Mouse (Mus musculus) right cerebral cortex, adult 2 months (tissue): ENCODE data around the gene Olfr743.
"Not testable (repeated sequence)": the region's sequence is repeated elsewhere in the genome, so short reads cannot be mapped to it uniquely, and the experiment has no call there.

Experiments used
- DNase-seq, 2 experiments: peaks; one replicate each; pipeline ENCODE4 v3.0.0; 2021 to 2022; ENCODE audit warnings: low spot score in 2 of 2

The Olfr743 gene

DNA sequence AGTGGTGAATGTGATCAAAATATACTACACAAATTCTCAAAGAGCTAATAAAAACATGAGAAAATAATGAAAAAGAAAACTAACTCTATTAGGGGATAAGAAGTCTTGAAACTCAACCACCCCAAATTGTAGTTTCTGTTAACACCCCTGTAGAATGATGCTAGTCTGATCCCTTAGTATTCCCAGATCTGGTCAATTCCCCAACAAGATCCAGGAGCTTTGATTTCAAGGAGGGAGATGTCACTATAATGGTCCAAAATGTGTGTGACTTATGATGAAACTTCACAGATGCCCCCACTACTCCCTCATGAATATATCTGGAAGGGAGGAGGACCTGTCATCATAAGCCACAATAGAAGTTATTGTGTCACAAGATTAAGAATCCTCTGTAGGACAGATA lies at the start of gene Olfr743:
Gene Olfr743 (plus strand): TSS at position 301 of the 400 bp plus-strand sequence.
- DNase-seq: no peak

GRCm38 (mm10) chr14:50472438-50472837 lies 49.2 kb upstream of the Olfr743 start, which contains the start of gene Olfr741:
Olfr741 (plus strand) TSS chr14:50472738.
- DNase-seq: no peak

DNA sequence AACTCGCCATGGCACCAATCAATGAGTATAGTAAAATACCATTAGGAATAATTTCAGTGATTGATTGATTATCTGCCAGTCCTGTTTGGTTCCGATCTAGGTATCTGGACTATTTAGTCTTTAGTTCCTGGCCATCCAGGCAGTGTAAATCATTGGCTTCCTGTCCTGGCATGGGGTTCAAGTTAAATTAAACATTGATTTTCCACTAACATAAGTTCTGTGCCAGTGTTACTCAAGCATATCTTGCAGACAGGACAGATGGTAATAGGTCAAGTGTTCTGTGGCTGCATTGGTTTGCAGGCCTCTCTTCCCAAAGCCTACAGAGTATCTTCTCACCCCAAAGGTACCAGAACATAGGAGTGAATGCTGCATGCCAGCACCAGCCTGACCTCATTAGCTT lies 43.2 kb upstream of the Olfr743 start:
- no peak for DNase-seq

DNA sequence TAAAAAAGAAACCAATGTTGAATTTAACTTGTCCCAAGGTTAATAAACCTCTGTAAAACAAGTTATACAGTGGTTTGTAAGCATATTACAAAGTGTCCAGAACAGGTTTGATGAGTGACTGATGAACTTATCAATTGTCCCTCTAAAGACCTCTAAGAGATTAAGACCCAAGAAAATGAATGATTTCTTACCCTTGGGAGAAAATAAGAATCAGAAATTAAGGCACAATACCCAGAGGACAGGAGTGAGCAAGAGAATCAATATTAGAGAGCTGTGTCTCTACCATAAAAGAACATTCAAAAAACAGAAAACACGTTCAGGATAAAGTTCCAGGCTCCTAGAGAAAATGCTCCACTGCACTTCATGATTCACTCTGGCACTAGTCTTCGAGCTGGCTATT lies 18.3 kb upstream of the Olfr743 start, which contains the start of gene Olfr742:
Gene Olfr742 (plus strand): TSS at position 301 of the 400 bp plus-strand sequence.
- no peak for DNase-seq

DNA sequence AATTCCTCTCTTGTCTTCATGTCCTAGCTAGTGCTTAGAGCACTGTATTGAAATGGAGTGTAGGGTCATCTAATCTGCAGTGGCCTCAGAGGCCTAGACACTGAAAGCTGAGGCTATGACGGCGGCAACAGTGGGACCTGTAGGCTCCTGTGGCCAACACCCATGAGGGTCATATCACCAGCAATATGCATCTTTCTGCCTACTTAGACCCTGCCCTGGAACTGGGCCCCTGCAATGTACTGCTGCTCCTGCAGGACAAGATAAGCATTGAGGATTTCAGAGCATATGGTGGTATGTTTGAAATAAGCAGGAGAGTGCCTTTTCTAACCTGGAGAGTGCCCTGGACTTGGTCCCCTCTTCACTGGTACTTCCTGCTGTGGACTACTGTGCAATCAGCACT lies 31.1 kb downstream of the Olfr743 start:
- no peak for DNase-seq

DNA sequence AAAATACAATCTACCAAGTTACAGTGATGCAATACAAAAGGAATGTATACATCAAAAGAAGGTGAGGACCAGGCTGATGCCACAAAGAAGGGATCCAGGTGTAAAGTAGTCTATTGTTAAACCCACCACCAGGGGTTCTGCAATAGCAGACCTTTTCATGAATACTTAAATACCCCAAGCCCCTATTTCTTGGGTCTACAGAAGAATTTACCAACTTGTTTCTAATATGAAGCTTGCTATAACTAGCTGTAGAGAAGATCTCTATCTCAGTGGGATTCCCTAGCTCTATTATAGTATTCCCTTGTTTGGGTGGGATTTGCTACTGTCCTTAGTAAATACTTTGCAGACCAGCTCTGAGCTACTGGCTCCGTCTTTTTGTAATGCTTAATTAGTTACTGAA lies 51.4 kb downstream of the Olfr743 start:
- not testable (repeated sequence) for DNase-seq
